Mouse (Mus musculus) cortical plate, adult 2 months (tissue): ENCODE results near the gene Dlg2. TPM values are rescaled to one million over a fixed set of nuclear protein-coding genes. Genes with fewer than 3 reads are reported as not detected.
A peak's percentile ranks its signal among the peaks of the same experiment; 100 is the strongest.

Experiments used
- H3K27ac ChIP-seq: fragments of 200-500 bp; 2 replicates; pipeline ENCODE4 v1.5.1; 2012; ENCODE audit warnings: low read length, control low read depth, inconsistent platforms; ENCODE audit not compliant: insufficient read depth
- H3K4me1 ChIP-seq: fragments of 200-500 bp; 2 replicates; pipeline ENCODE4 v1.6.1; 2011; ENCODE audit warnings: low read length; ENCODE audit not compliant: control insufficient read depth, insufficient read depth
- H3K4me3 ChIP-seq: fragments of 200-500 bp; 2 replicates; pipeline ENCODE4 v1.5.1; 2011; ENCODE audit warnings: mild to moderate bottlenecking, low read length, control low read depth; ENCODE audit not compliant: insufficient read depth
- CTCF ChIP-seq: fragments of 200-500 bp; IDR thresholded peaks from 2 replicates; pipeline ENCODE4 v1.5.1; 2011; ENCODE audit warnings: mild to moderate bottlenecking, control low read depth, low read length; ENCODE audit not compliant: insufficient read depth; ENCODE audit errors: extremely low read depth
- POLR2A ChIP-seq: fragments of 200-500 bp; IDR thresholded peaks from 2 replicates; pipeline ENCODE4 v1.6.1; 2011; ENCODE audit warnings: mild to moderate bottlenecking, low read length, control low read depth; ENCODE audit not compliant: insufficient read depth; ENCODE audit errors: extremely low read depth
- polyA plus RNA-seq: library from polyadenylated mRNA; depleted of rRNA; stranded (reverse); fragments of >200 nt; gene quantifications from 2 replicates; pipeline ENCODE4 v1.2.3, GENCODE M21; 2012

The Dlg2 gene
- polyA plus RNA-seq, 1 experiment: 139 TPM

GRCm38 (mm10) chr7:91893991-91894390, 1417.5 kb downstream of the Dlg2 start:
- TF ChIP-seq POLR2A (no peak), CTCF (no peak)
- peaks cover 6% of the 10 kb centered on the region for H3K4me1 ChIP-seq
- peak overlapping the region; percentile 81 for H3K27ac ChIP-seq
- H3K4me3 ChIP-seq: no peak overlapping the region

GRCm38 (mm10) chr7:91896935-91897334, 1420.5 kb downstream of the Dlg2 start:
- TF ChIP-seq CTCF: no peak
- TF ChIP-seq POLR2A: no peak
- H3K4me3 ChIP-seq: no peak overlapping the region
- no peak overlapping the region for H3K27ac ChIP-seq
- H3K4me1 ChIP-seq: peaks cover 2% of the 10 kb centered on the region; the same call in 1 of the 2 replicates

GRCm38 (mm10) chr7:91897509-91897908, 1421.0 kb downstream of the Dlg2 start:
- Histone ChIP-seq H3K4me3 (no peak overlapping the region), H3K27ac (no peak overlapping the region), H3K4me1 (peaks cover 2% of the 10 kb centered on the region; the same call in 1 of the 2 replicates)
- TF ChIP-seq CTCF (no peak), POLR2A (no peak)

- TF ChIP-seq CTCF (no peak), POLR2A (no peak)
- Histone ChIP-seq H3K4me1 (no peaks in the 10 kb centered on the region), H3K4me3 (no peak overlapping the region), H3K27ac (no peak overlapping the region)
Measured at GRCm38 (mm10) chr7:91902503-91902902, 1426.0 kb downstream of the Dlg2 start.

GRCm38 (mm10) chr7:91916809-91917208, 1440.3 kb downstream of the Dlg2 start:
- no peak overlapping the region for H3K27ac ChIP-seq
- no peak overlapping the region for H3K4me3 ChIP-seq
- H3K4me1 ChIP-seq: peaks cover 5% of the 10 kb centered on the region; the same call in 1 of the 2 replicates
- TF ChIP-seq CTCF (no peak), POLR2A (no peak)

GRCm38 (mm10) chr7:91919099-91919498, 1442.6 kb downstream of the Dlg2 start:
- Histone ChIP-seq H3K27ac (no peak overlapping the region), H3K4me3 (no peak overlapping the region), H3K4me1 (peaks cover 5% of the 10 kb centered on the region; the same call in 1 of the 2 replicates)
- no peak for TF ChIP-seq CTCF
- no peak for TF ChIP-seq POLR2A

DNA sequence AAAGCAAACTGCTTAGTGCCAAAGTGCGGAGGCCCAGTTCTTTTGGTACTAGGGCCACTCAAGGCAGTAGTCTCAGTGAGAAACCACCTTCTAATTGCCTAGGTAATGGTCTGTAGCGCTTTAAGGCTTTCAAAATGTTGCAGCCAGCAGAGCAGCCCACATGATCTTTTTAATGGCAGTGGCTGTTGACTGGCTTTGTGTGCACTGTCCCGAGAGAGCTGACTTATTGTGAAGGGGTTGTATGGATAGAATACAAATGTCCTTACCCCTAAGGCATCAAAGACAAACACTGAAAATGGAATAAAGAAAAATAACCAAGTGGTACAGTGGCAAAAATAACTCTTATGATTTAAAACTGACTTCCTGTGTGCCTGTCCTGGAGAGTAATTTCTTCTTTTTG, 1443.3 kb downstream of the Dlg2 start:
- TF ChIP-seq POLR2A (no peak), CTCF (no peak)
- no peak overlapping the region for H3K27ac ChIP-seq
- no peak overlapping the region for H3K4me3 ChIP-seq
- peaks cover 5% of the 10 kb centered on the region; the same call in 1 of the 2 replicates for H3K4me1 ChIP-seq

GRCm38 (mm10) chr7:91934881-91935597, 1458.6 kb downstream of the Dlg2 start:
- no peak overlapping the region for H3K4me3 ChIP-seq
- peak overlapping the region; percentile 35; the same call in 1 of the 2 replicates for H3K27ac ChIP-seq
- TF ChIP-seq CTCF: no peak
- TF ChIP-seq POLR2A: no peak
- peaks cover 1% of the 10 kb centered on the region; the same call in 1 of the 2 replicates for H3K4me1 ChIP-seq

DNA sequence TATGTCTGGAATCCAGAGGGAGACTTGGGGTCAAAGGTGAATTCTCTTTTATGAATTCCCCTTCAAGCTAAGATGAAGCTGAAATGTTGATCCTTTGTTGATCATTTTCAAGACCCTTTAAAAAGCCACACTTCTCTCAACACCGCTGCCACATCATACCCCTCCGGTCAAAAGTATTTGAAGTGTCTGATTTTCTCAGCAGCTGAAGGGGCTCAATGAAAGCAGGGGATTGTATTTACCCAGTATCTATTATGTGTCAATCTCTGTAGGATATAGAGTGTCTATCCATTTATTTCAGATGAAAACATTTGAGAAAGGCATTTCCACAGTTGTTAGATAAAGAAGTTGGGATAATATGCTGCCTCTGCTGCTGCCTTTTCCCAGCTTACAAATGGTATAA, 1459.7 kb downstream of the Dlg2 start:
- H3K4me1 ChIP-seq: peaks cover 1% of the 10 kb centered on the region; the same call in 1 of the 2 replicates
- H3K27ac ChIP-seq: no peak overlapping the region
- no peak for TF ChIP-seq POLR2A
- no peak for TF ChIP-seq CTCF
- H3K4me3 ChIP-seq: no peak overlapping the region

GRCm38 (mm10) chr7:91943224-91943623, 1466.8 kb downstream of the Dlg2 start:
- Histone ChIP-seq H3K27ac (no peak overlapping the region), H3K4me1 (no peaks in the 10 kb centered on the region), H3K4me3 (no peak overlapping the region)
- TF ChIP-seq CTCF (no peak), POLR2A (no peak)

DNA sequence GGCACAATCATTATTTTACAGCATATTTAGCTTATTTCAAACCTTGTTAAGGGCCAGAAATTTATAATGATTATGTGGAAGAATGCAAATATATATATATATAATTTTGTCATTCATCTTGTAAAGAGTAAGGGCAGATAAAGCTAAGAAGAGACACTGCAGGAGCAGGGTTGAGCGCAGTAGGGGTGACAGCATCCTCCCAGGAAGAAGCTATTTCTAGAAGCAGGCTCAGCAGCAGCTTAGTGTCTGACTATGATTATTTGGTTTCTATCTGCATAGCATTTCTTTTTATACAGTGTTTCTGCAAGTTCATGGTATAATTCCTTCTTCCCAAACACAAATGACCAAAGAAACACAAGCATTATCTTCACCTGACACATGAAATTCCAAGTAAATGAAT, 1479.1 kb downstream of the Dlg2 start:
- H3K4me1 ChIP-seq: peaks cover 2% of the 10 kb centered on the region; the same call in 1 of the 2 replicates
- TF ChIP-seq POLR2A (no peak), CTCF (no peak)
- H3K4me3 ChIP-seq: no peak overlapping the region
- H3K27ac ChIP-seq: no peak overlapping the region
